Mouse (Mus musculus): Measurements from ENCODE around the gene Rgmb. TPM values are rescaled to one million over a fixed set of nuclear protein-coding genes. Genes with fewer than 3 reads are reported as not detected.

Gene Rgmb
- polyA plus RNA-seq, 1 experiment from 2014 or later: 47.6 TPM

DNA sequence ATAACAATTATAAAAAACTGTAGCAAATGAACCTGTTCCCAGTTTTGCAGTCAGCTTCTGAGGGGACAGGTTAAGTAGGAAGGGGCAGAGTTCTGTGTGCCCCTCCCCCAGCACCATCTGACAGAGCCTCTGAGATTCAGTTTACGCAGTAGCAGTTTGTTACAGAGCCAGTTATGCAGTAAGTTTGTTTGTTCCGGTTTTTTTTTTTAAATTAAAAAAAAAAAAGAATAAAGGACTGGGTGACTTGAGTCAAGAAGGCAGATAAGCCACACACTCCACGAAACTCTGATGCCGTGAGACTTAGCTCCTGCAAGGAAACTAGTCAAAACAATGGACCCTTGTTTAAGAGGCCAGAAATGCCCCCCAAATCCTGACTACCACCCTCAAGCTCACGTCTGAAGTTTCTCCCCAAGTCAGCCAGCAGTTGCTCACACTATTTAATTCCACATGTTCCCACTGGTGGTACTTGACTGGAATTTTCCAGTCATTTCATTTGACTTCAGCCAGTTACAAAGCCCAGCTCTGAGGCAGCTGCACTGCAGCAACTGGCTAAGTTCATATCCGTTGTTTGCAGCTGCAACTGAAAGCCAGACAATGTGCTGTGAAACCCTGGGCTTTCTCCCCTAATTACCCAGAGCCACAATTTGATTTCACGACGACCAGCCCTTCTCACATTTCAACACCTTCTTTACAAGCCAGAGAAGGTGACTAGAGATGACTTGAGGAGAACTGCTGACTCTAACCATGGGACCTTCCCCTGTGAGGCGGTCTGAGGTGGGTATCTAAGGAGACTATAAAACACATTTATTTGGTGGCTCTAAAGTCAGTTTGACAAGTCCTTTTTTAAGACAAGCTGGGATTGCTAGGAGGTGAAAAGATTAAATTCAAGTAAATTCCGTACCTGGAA, 22.1 kb downstream of the Rgmb start:
- 18% methylated on average over 10 of the region's 10 CpGs for WGBS
- H3K36me3 ChIP-seq (ENCODE audit: control insufficient read depth, insufficient read depth, low read length): peaks cover 5% of the 10 kb centered on the region; the same call in 1 of the 2 replicates
- H3K9ac ChIP-seq (ENCODE audit: low read length): no peak overlapping the region
- H3K9me3 ChIP-seq (ENCODE audit: control insufficient read depth, low read length): no peaks in the 10 kb centered on the region
- H3K27me3 ChIP-seq (ENCODE audit: control insufficient read depth, insufficient read depth, low read length): no peaks in the 10 kb centered on the region
- 0 out of 2 replicates have a peak, but pooled peaks have one; percentile 32 for ATAC-seq (replicated peaks; ENCODE audit: low FRiP score)
- H3K4me3 ChIP-seq (ENCODE audit: low read depth, low read length): no peak overlapping the region
- H3K4me2 ChIP-seq (ENCODE audit: low read depth, low read length, severe bottlenecking): no peak overlapping the region
- peak; percentile 55 for DNase-seq (ENCODE audit: low spot score)
- H3K27ac ChIP-seq (ENCODE audit: low read depth, low read length): 0 out of 2 replicates have a peak overlapping the region, but pooled peaks have one; percentile 1
- H3K4me1 ChIP-seq (replicated peaks; ENCODE audit: control insufficient read depth, insufficient read depth, low read length): peaks cover 5% of the 10 kb centered on the region; the same call in 1 of the 2 replicates

GRCm38 (mm10) chr17:15808015-15808414, 22.8 kb downstream of the Rgmb start:
- ATAC-seq (replicated peaks; ENCODE audit: low FRiP score) (no peak), DNase-seq (ENCODE audit: low spot score) (peak; percentile 37)
- H3K4me1 ChIP-seq (replicated peaks; ENCODE audit: control insufficient read depth, insufficient read depth, low read length): peaks cover 5% of the 10 kb centered on the region; the same call in 1 of the 2 replicates
- H3K4me3 ChIP-seq (ENCODE audit: low read depth, low read length): no peak overlapping the region
- 57% methylated on average over 4 of the region's 4 CpGs for WGBS
- no peak overlapping the region for H3K27ac ChIP-seq (ENCODE audit: low read depth, low read length)
- no peaks in the 10 kb centered on the region for H3K9me3 ChIP-seq (ENCODE audit: control insufficient read depth, low read length)
- no peak overlapping the region for H3K9ac ChIP-seq (ENCODE audit: low read length)
- H3K36me3 ChIP-seq (ENCODE audit: control insufficient read depth, insufficient read depth, low read length): peaks cover 5% of the 10 kb centered on the region; the same call in 1 of the 2 replicates
- H3K4me2 ChIP-seq (ENCODE audit: low read depth, low read length, severe bottlenecking): no peak overlapping the region
- H3K27me3 ChIP-seq (ENCODE audit: control insufficient read depth, insufficient read depth, low read length): no peaks in the 10 kb centered on the region

- Histone ChIP-seq H3K4me3 (ENCODE audit: low read depth, low read length) (no peak overlapping the region), H3K36me3 (ENCODE audit: control insufficient read depth, insufficient read depth, low read length) (peaks cover 5% of the 10 kb centered on the region; the same call in 1 of the 2 replicates), H3K27me3 (ENCODE audit: control insufficient read depth, insufficient read depth, low read length) (no peaks in the 10 kb centered on the region), H3K4me1 (replicated peaks; ENCODE audit: control insufficient read depth, insufficient read depth, low read length) (peaks cover 5% of the 10 kb centered on the region; the same call in 1 of the 2 replicates), H3K9ac (ENCODE audit: low read length) (no peak overlapping the region), H3K4me2 (ENCODE audit: low read depth, low read length, severe bottlenecking) (no peak overlapping the region), H3K27ac (ENCODE audit: low read depth, low read length) (no peak overlapping the region), H3K9me3 (ENCODE audit: control insufficient read depth, low read length) (no peaks in the 10 kb centered on the region)
- 91% methylated on average over 23 of the region's 23 CpGs for WGBS
- DNase-seq (ENCODE audit: low spot score) (no peak), ATAC-seq (replicated peaks; ENCODE audit: low FRiP score) (no peak; the same call in 1 of the 2 replicates)
These were observed 23.4 kb downstream of the Rgmb start for GRCm38 (mm10) chr17:15807295-15807984.

- Histone ChIP-seq H3K4me2 (ENCODE audit: low read depth, low read length, severe bottlenecking) (no peak overlapping the region), H3K27me3 (ENCODE audit: control insufficient read depth, insufficient read depth, low read length) (no peaks in the 10 kb centered on the region), H3K36me3 (ENCODE audit: control insufficient read depth, insufficient read depth, low read length) (peaks cover 5% of the 10 kb centered on the region; the same call in 1 of the 2 replicates), H3K4me3 (ENCODE audit: low read depth, low read length) (no peak overlapping the region), H3K9ac (ENCODE audit: low read length) (no peak overlapping the region), H3K27ac (ENCODE audit: low read depth, low read length) (no peak overlapping the region), H3K9me3 (ENCODE audit: control insufficient read depth, low read length) (no peaks in the 10 kb centered on the region), H3K4me1 (replicated peaks; ENCODE audit: control insufficient read depth, insufficient read depth, low read length) (peaks cover 5% of the 10 kb centered on the region; the same call in 1 of the 2 replicates)
- ATAC-seq (replicated peaks; ENCODE audit: low FRiP score) (peak; percentile 36; the same call in 1 of the 2 replicates), DNase-seq (ENCODE audit: low spot score) (no peak)
- WGBS: 56% methylated on average over 15 of the region's 15 CpGs
These were observed 26.6 kb downstream of the Rgmb start for GRCm38 (mm10) chr17:15804008-15804812.

DNA sequence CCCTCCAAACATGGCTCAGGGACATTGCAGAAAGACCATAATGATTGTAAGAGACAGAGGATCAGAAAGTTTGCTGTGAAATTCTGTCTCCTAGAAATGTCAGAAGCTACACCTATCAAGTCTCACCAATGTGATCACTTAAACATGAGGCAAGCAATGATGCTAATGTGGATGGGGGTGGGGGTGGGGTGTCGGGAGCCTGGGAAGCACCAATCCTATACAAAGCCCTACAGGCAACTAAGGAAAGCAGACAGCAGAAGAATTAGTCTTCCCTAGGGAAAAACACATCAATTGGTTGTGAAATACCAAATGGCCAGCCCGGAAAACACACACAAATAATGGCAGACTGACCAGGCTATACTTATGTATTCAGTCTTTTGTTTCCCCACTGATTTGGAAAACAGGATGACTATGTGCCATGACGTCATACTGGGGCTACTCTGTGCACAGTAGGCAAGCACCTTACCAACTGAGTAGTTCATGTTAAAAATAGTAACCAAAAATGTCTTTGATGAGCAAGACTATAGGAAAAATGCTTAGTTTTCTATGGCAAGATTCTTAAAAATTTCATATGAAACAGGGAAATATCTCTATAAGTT, 31.5 kb downstream of the Rgmb start:
- Histone ChIP-seq H3K4me3 (ENCODE audit: low read depth, low read length) (no peak overlapping the region), H3K36me3 (ENCODE audit: control insufficient read depth, insufficient read depth, low read length) (no peaks in the 10 kb centered on the region), H3K27me3 (ENCODE audit: control insufficient read depth, insufficient read depth, low read length) (no peaks in the 10 kb centered on the region), H3K4me1 (replicated peaks; ENCODE audit: control insufficient read depth, insufficient read depth, low read length) (no peaks in the 10 kb centered on the region), H3K9me3 (ENCODE audit: control insufficient read depth, low read length) (no peaks in the 10 kb centered on the region; the same call in 1 of the 2 replicates), H3K27ac (ENCODE audit: low read depth, low read length) (no peak overlapping the region), H3K9ac (ENCODE audit: low read length) (no peak overlapping the region), H3K4me2 (ENCODE audit: low read depth, low read length, severe bottlenecking) (no peak overlapping the region)
- DNase-seq (ENCODE audit: low spot score): peak; percentile 31
- no peak for ATAC-seq (replicated peaks; ENCODE audit: low FRiP score)
- 75% methylated on average over 3 of the region's 3 CpGs for WGBS

DNA sequence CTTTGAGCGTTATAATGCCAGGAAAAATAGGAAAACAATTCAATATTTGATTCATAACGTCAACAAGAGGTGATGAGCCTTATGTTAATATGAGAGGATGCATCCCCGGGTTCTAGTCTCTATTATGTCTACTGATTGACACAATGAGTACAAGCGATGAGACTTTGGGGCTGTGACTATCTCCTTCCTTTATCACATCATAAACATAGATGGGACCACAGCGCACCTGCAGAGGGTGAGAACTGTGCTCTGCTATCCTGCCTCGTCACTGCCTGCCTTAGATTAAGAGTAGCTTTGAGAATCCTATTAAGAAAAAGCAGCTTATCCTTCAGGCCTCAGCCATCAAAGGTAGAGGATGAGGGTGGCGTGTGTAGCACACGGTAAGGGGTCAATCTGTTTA, 40.1 kb downstream of the Rgmb start:
- no peak for ATAC-seq (replicated peaks; ENCODE audit: low FRiP score)
- Histone ChIP-seq H3K9me3 (ENCODE audit: control insufficient read depth, low read length) (no peaks in the 10 kb centered on the region; the same call in 1 of the 2 replicates), H3K27me3 (ENCODE audit: control insufficient read depth, insufficient read depth, low read length) (no peaks in the 10 kb centered on the region), H3K4me2 (ENCODE audit: low read depth, low read length, severe bottlenecking) (no peak overlapping the region), H3K36me3 (ENCODE audit: control insufficient read depth, insufficient read depth, low read length) (no peaks in the 10 kb centered on the region), H3K27ac (ENCODE audit: low read depth, low read length) (no peak overlapping the region), H3K4me1 (replicated peaks; ENCODE audit: control insufficient read depth, insufficient read depth, low read length) (no peaks in the 10 kb centered on the region), H3K4me3 (ENCODE audit: low read depth, low read length) (no peak overlapping the region), H3K9ac (ENCODE audit: low read length) (no peak overlapping the region)
- DNase-seq (ENCODE audit: low spot score): no peak
- WGBS: 86% methylated on average over 8 of the region's 8 CpGs

- Histone ChIP-seq H3K4me3 (ENCODE audit: low read depth, low read length) (no peak overlapping the region), H3K4me1 (replicated peaks; ENCODE audit: control insufficient read depth, insufficient read depth, low read length) (no peaks in the 10 kb centered on the region), H3K27me3 (ENCODE audit: control insufficient read depth, insufficient read depth, low read length) (no peaks in the 10 kb centered on the region), H3K9ac (ENCODE audit: low read length) (no peak overlapping the region), H3K4me2 (ENCODE audit: low read depth, low read length, severe bottlenecking) (no peak overlapping the region), H3K27ac (ENCODE audit: low read depth, low read length) (no peak overlapping the region), H3K9me3 (ENCODE audit: control insufficient read depth, low read length) (no peaks in the 10 kb centered on the region), H3K36me3 (ENCODE audit: control insufficient read depth, insufficient read depth, low read length) (no peaks in the 10 kb centered on the region)
- 30% methylated on average over 3 of the region's 3 CpGs for WGBS
- ATAC-seq (replicated peaks; ENCODE audit: low FRiP score) (no peak), DNase-seq (ENCODE audit: low spot score) (no peak)
These were observed 43.8 kb downstream of the Rgmb start for GRCm38 (mm10) chr17:15787036-15787435.
